ENCODE assay signal across 16 mouse cellular contexts in the genomic region with DNA sequence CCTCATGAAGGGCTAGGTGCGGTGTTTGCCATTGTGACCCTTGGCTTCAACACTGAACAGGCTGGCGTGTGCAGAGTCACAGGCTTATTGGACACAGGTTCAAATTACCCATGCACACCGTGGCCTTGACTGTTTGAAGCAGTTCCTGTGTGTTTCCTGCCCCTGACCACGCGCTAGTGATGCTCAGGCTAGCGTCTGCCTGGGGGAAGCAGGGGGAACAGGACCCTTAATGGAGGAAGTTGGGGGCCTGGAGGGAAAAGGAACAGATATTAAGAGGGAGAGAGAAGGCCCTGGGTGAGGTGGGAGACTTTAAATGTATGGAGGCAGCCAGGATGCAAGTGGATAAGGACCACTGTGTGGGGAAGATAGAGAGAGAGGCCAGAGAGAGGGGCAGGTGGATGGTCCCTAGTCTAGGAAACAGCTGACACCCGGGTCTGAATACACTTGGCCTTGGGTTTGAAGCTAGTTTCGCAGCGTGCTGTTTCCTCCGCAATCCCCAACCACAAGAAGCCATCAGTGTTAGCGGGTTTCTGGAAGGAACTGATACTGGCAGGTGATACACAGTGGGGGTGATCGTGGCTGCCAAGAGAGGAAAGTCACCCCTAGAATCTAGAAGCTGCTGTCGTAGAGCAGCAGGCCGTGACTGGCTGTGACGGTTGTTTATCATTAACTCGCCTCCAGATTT. TPM values are rescaled to one million over a fixed set of nuclear protein-coding genes. Genes with fewer than 3 reads are reported as not detected.
DNase-seq lines count a peak whose midpoint lies in the region; ATAC-seq and TF ChIP-seq lines count a peak whose summit lies in the region.
"Had no signal": no experiment of that assay in that cellular context is flagged by ENCODE, and none has a peak within 500 bp of the region (broad histone marks: within the 10 kb centered on the region; RNA-seq: fewer than 3 reads in every experiment).

No protein-coding gene starts in this region.

- in situ Hi-C loops in CH12.LX (cut with MboI; ENCODE audit: low pct_ligation_motif_present, low pct_unique_long_range_greater_than_20kb, low sequenced_read_pairs) = no loop called here

- no peaks in the 10 kb centered on the region for H3K36me3 ChIP-seq in CH12.LX (replicated peaks in 1 of 2; ENCODE audit: control insufficient read depth in 1 of 2, insufficient read depth in 1 of 2, low read length in 1 of 2)
- H3K36me3 ChIP-seq in forebrain, embryonic 10.5 days (replicated peaks) = no peaks in the 10 kb centered on the region
- H3K36me3 ChIP-seq: embryonic facial prominence, embryonic 13.5 days; hindbrain, embryonic 15.5 days; neural tube, embryonic 13.5 days had no signal

- no peak for TF ChIP-seq CTCF in CH12.LX (conservative IDR thresholded peaks at IDR 0.05 in 1 of 2, IDR thresholded peaks at IDR 0.05 in 1 of 2; ENCODE audit: low read depth in 2 of 2, low read length in 2 of 2)

- no peak; the same call in 1 of the 2 replicates for TF ChIP-seq RAD21 in CH12.LX (IDR thresholded peaks at IDR 0.05; ENCODE audit: low read depth, low read length)

- peak overlapping the region; percentile 16; the same call in 1 of the 2 replicates for H3K9ac ChIP-seq in CH12.LX (ENCODE audit: insufficient read depth, low read depth)
- H3K9ac ChIP-seq: embryonic facial prominence, embryonic 13.5 days; forebrain, postnatal 0 days; hindbrain, embryonic 15.5 days; neural tube, embryonic 13.5 days had no signal

- H3K4me2 ChIP-seq in CH12.LX (ENCODE audit: insufficient read depth, low read depth, poor library complexity, severe bottlenecking) = peak overlapping the region; percentile 14; the same call in 1 of the 2 replicates
- H3K4me2 ChIP-seq: embryonic facial prominence, embryonic 13.5 days; hindbrain, embryonic 15.5 days; midbrain, embryonic 11.5 days; neural tube, embryonic 13.5 days had no signal

- TF ChIP-seq EP300 in CH12.LX (IDR thresholded peaks at IDR 0.05; ENCODE audit: low read length) = peak; percentile 99

- H3K4me1 ChIP-seq in CH12.LX (ENCODE audit: control insufficient read depth in 1 of 2, insufficient read depth in 2 of 2) = peaks cover 23 to 54% of the 10 kb centered on the region in 2 experiments
- H3K4me1 ChIP-seq in forebrain, embryonic 10.5 days = peaks cover 6% of the 10 kb centered on the region
- H3K4me1 ChIP-seq: embryonic facial prominence, embryonic 13.5 days; hindbrain, embryonic 15.5 days; neural tube, embryonic 13.5 days had no signal

- dilution Hi-C loops in CH12.LX (cut with MboI; ENCODE audit: extremely low pct_ligation_motif_present, extremely low pct_unique_long_range_greater_than_20kb, low sequenced_read_pairs) = no loop called here

- H3K27ac ChIP-seq in CH12.LX (ENCODE audit: insufficient read depth, low read depth) = peak overlapping the region; percentile 40
- H3K27ac ChIP-seq in forebrain, embryonic 10.5 days = no peak overlapping the region
- H3K27ac ChIP-seq: embryonic facial prominence, embryonic 13.5 days; hindbrain, embryonic 15.5 days; neural tube, embryonic 13.5 days had no signal

- H3K79me2 ChIP-seq in CH12.LX (replicated peaks; ENCODE audit: control insufficient read depth, extremely low read depth, insufficient read depth, poor library complexity, severe bottlenecking) = no peaks in the 10 kb centered on the region

- peaks cover 9% of the 10 kb centered on the region for H3K9me3 ChIP-seq in CH12.LX (replicated peaks; ENCODE audit: low read length)
- no peaks in the 10 kb centered on the region for H3K9me3 ChIP-seq in forebrain, embryonic 10.5 days
- H3K9me3 ChIP-seq: embryonic facial prominence, embryonic 13.5 days; hindbrain, embryonic 15.5 days; neural tube, embryonic 13.5 days had no signal

- DNase-seq in CH12.LX (ENCODE audit: extremely low read depth) = peak; percentile 93
- DNase-seq in cerebellum, adult 11-12 months = peak; percentile 92
- DNase-seq in thymus, adult 18-20 months = peak; percentile 52 to 64
- DNase-seq in lung, postnatal 10 days = no peak
- no peak for DNase-seq in forebrain, embryonic 10.5 days (ENCODE audit: extremely low spot score, low spot score)
- no peak for DNase-seq in gastrocnemius, adult 8-10 months (ENCODE audit: low spot score in 2 of 2)
- DNase-seq: forebrain, postnatal 0 days; kidney, postnatal 4 days; lung, adult 18-20 months; right cerebral cortex, postnatal 14 days had no signal

- peak; percentile 54 for ATAC-seq in megakaryocyte, adult 5-6 weeks (ENCODE audit: poor library complexity, severe bottlenecking)
- ATAC-seq: forebrain, postnatal 0 days had no signal

- no peaks in the 10 kb centered on the region for H3K27me3 ChIP-seq in CH12.LX (replicated peaks)
- no peaks in the 10 kb centered on the region for H3K27me3 ChIP-seq in forebrain, embryonic 10.5 days (ENCODE audit: poor library complexity, severe bottlenecking)
- H3K27me3 ChIP-seq: embryonic facial prominence, embryonic 13.5 days; hindbrain, embryonic 15.5 days; neural tube, embryonic 13.5 days had no signal

- TF ChIP-seq POLR2A in CH12.LX (IDR thresholded peaks at IDR 0.05; ENCODE audit: low read depth, low read length) = no peak; the same call in 1 of the 2 replicates

- 88% methylated on average over 16 of the region's 16 CpGs for WGBS in forebrain, embryonic 10.5 days

- no peak overlapping the region for H3K4me3 ChIP-seq in CH12.LX (replicated peaks in 1 of 3; ENCODE audit: low read depth in 2 of 3, low read length in 2 of 3, poor library complexity in 1 of 3)
- H3K4me3 ChIP-seq in forebrain, embryonic 10.5 days = no peak overlapping the region
- H3K4me3 ChIP-seq: embryonic facial prominence, embryonic 13.5 days; hindbrain, embryonic 15.5 days; neural tube, embryonic 13.5 days had no signal

TF ChIP-seq in CH12.LX, 34 proteins besides CTCF, POLR2A, EP300 and RAD21 (continues in another document):
- TF ChIP-seq RCOR1 (conservative IDR thresholded peaks at IDR 0.05; ENCODE audit: low read depth, low read length) = peak; percentile 99
- peak; percentile 40; the same call in 1 of the 2 replicates for TF ChIP-seq HCFC1 (IDR thresholded peaks at IDR 0.05; ENCODE audit: low read depth, low read length)
- TF ChIP-seq SIN3A (IDR thresholded peaks at IDR 0.05; ENCODE audit: low read length) = peak; percentile 92
- peak; percentile 94 for TF ChIP-seq CHD2 (IDR thresholded peaks at IDR 0.05; ENCODE audit: low read length)
- TF ChIP-seq NELFE (IDR thresholded peaks at IDR 0.05; ENCODE audit: low read depth, low read length) = peak; percentile 47
- 0 out of 2 replicates have a peak, but pooled peaks have one; percentile 7 for TF ChIP-seq SMC3 (IDR thresholded peaks at IDR 0.05; ENCODE audit: low read depth, low read length)
- TF ChIP-seq CHD1 (IDR thresholded peaks at IDR 0.05; ENCODE audit: low read depth, low read length) = 0 out of 2 replicates have a peak, but pooled peaks have one; percentile 28
- TF ChIP-seq NRF1 (IDR thresholded peaks at IDR 0.05; ENCODE audit: low read depth, low read length) = 0 out of 2 replicates have a peak, but pooled peaks have one; percentile 7
- TF ChIP-seq TCF12 (IDR thresholded peaks at IDR 0.05; ENCODE audit: low read depth, low read length) = peak; percentile 100
- no peak for TF ChIP-seq PAX5 (IDR thresholded peaks at IDR 0.05; ENCODE audit: low read length)
- peak; percentile 85 for TF ChIP-seq MAX (IDR thresholded peaks at IDR 0.05; ENCODE audit: low read length)
- TF ChIP-seq ELF1 (IDR thresholded peaks at IDR 0.05; ENCODE audit: low read depth, low read length) = no peak; the same call in none of the 2 replicates
- TF ChIP-seq ETS1 (conservative IDR thresholded peaks at IDR 0.05; ENCODE audit: low read depth, low read length) = peak; percentile 91
- peak; percentile 92 for TF ChIP-seq MEF2A (IDR thresholded peaks at IDR 0.05; ENCODE audit: borderline replicate concordance, low read depth, low read length)
- TF ChIP-seq JUN (IDR thresholded peaks at IDR 0.05; ENCODE audit: insufficient read depth, low read depth, low read length) = peak; percentile 48
- no peak for TF ChIP-seq ZC3H11A (IDR thresholded peaks at IDR 0.05; ENCODE audit: low read depth, low read length)
- no peak; the same call in 1 of the 2 replicates for TF ChIP-seq ZNF384 (IDR thresholded peaks at IDR 0.05; ENCODE audit: low read depth, low read length)
- peak; percentile 38; the same call in 1 of the 2 replicates for TF ChIP-seq UBTF (IDR thresholded peaks at IDR 0.05; ENCODE audit: low read depth, low read length)
- peak; percentile 87 for TF ChIP-seq MAZ (IDR thresholded peaks at IDR 0.05; ENCODE audit: low read depth, low read length)
- TF ChIP-seq TBP (conservative IDR thresholded peaks at IDR 0.05; ENCODE audit: low read depth, low read length) = no peak
- TF ChIP-seq ZKSCAN1 (IDR thresholded peaks at IDR 0.05; ENCODE audit: borderline replicate concordance, low read depth, low read length) = no peak
- 0 out of 2 replicates have a peak, but pooled peaks have one; percentile 41 for TF ChIP-seq KAT2A (IDR thresholded peaks at IDR 0.05; ENCODE audit: insufficient replicate concordance, low read length)
- TF ChIP-seq JUND (conservative IDR thresholded peaks at IDR 0.05; ENCODE audit: low read depth, low read length) = peak; percentile 67
- no peak for TF ChIP-seq USF1 (IDR thresholded peaks at IDR 0.05; ENCODE audit: low read depth, low read length)
- TF ChIP-seq POLR2AphosphoS2 (IDR thresholded peaks at IDR 0.05; ENCODE audit: low read depth, low read length) = peak; percentile 38; the same call in 1 of the 2 replicates
- peak; percentile 66 for TF ChIP-seq ZMIZ1 (IDR thresholded peaks at IDR 0.05; ENCODE audit: low read depth, low read length)
- TF ChIP-seq BHLHE40 (IDR thresholded peaks at IDR 0.05; ENCODE audit: low read depth, low read length) = peak; percentile 97
- peak; percentile 86 for TF ChIP-seq MAFK (IDR thresholded peaks at IDR 0.05; ENCODE audit: insufficient replicate concordance, low read length)

RNA-seq across cellular contexts. Expression of gene Gm525, which starts 5.5 kb away (rescaled TPM):
- total RNA-seq in CH12.LX (2012; rRNA removed) = 0.34 and 0.46 TPM in 2 replicates
- total RNA-seq in CH12.LX (2014; rRNA removed) = not detected in 2 replicates
- 0.83 TPM in 1 of 2 replicates, not detected in the other for polyA plus RNA-seq in CH12.LX (2012; ENCODE audit: insufficient read length, low read depth)
- total RNA-seq in megakaryocyte, adult 5-6 weeks (2015) = not detected in 2 replicates
- not detected in 2 replicates for total RNA-seq in megakaryocyte, adult 5-6 weeks (2017)
- not detected in 2 replicates for polyA plus RNA-seq in forebrain, embryonic 10.5 days (2016; fragmentation: Nextera tagmentation; extraction: Ambion mirVana)
- total RNA-seq in gastrocnemius, adult 8-10 months (2022) = not detected
- total RNA-seq: forebrain, postnatal 0 days; left cerebral cortex, postnatal 25 days had no signal
- polyA plus RNA-seq: hindbrain, embryonic 15.5 days; midbrain, embryonic 11.5 days; neural tube, embryonic 13.5 days had no signal

RNA-seq across cellular contexts. Expression of gene Dgke, which starts 12.5 kb away (rescaled TPM):
- 4.8 and 5.8 TPM in 2 replicates for total RNA-seq in CH12.LX (2012; rRNA removed)
- 13.4 and 14.3 TPM in 2 replicates for total RNA-seq in CH12.LX (2014; rRNA removed)
- 15.0 and 17.0 TPM in 2 replicates for polyA plus RNA-seq in CH12.LX (2012; ENCODE audit: insufficient read length, low read depth)
- 1.1 and 1.3 TPM in 2 replicates for total RNA-seq in megakaryocyte, adult 5-6 weeks (2015)
- total RNA-seq in megakaryocyte, adult 5-6 weeks (2017) = 2.6 and 2.7 TPM in 2 replicates
- 4.3 and 4.8 TPM in 2 replicates for polyA plus RNA-seq in forebrain, embryonic 10.5 days (2016; fragmentation: Nextera tagmentation; extraction: Ambion mirVana)
- 1 to 10 TPM; 2.1 to 3.6 (median 2.9) TPM for total RNA-seq in gastrocnemius, adult 8-10 months (2022)

Comparison
In these comparisons a context has a peak if more than half of its experiments do, and no peak if none do; other contexts are left out.
1. DNase-seq: peak in CH12.LX (single experiment), cerebellum, adult 11-12 months (single experiment) and thymus, adult 18-20 months (2 of 2); none in lung, postnatal 10 days (single experiment), forebrain, embryonic 10.5 days (single experiment) and gastrocnemius, adult 8-10 months (0 of 2).